Mouse (Mus musculus) liver, adult 2 months (tissue): ENCODE measurements around the gene Serpina5.

Source experiments
- CTCF ChIP-seq: fragments of 200-500 bp; IDR thresholded peaks from 2 replicates; pipeline ENCODE4 v1.5.1; 2011; ENCODE audit warnings: low read depth, low read length, control low read depth
- POLR2A ChIP-seq: fragments of 200-500 bp; IDR thresholded peaks from 2 replicates; pipeline ENCODE4 v1.6.1; 2011; ENCODE audit warnings: low read length, control low read depth; ENCODE audit not compliant: insufficient read depth; ENCODE audit errors: extremely low read depth

DNA sequence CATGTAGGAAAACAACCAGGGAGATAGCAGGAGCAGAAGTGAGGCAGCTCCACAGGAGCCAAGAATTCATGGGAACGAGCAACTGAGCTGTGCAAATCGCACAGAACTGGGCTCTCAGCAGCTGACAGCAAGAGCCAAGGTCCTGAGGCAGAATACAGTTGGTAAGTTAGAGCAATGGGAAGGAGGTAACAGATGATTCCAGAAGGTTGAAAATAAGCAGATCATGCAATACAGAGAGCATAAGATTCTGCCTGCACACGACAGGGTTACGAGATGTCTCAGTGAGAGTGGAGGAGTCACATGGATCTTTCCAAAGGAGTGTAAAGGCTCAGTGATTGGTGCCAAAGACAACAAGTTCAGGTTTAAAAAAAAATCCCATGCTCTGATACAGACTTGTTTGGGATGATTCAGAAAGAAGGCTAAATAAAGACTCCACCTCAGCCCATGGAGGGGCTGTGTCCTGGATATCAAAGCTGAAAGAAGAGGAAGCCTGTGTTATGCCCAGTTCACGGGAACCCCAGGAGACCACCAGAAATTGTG is 24.2 kb downstream of the Serpina5 start:
- TF ChIP-seq CTCF (no peak), POLR2A (no peak)
